Mouse (Mus musculus): ENCODE results near the gene Kbtbd4.
"Not testable (repeated sequence)": the region's sequence is repeated elsewhere in the genome, so short reads cannot be mapped to it uniquely, and the experiment has no call there.

Kbtbd4 gene

GRCm38 (mm10) chr2:90904076-90904855 lies at the start of gene Kbtbd4, which contains the start of gene Ndufs3:
Gene Kbtbd4 (plus strand): TSS chr2:90904740.
Gene Ndufs3 (minus strand): TSS chr2:90904827.
- DNase-seq (ENCODE audit: low spot score), result peak; percentile 87

GRCm38 (mm10) chr2:90861486-90861885 lies 43.1 kb upstream of the Kbtbd4 start:
- no peak for DNase-seq (ENCODE audit: low spot score)

DNA sequence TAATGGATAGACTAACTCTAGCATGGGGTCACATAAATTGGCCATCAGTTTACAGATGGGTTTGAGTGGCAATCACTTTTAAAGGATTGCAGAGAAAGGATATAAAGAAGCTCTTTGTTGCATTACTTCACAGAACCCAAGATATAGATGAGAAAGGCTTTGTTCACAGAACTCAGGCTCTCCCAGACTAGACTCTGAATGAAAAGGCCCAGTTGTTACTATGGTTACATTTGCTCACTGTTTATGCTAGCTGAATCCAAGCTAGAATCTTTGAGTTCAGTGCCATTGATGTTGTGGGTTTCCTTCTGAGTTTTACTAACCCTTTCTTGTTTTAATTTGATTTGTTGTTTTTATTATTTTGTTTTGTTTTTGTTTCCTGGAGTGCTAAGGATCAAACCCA lies 40.4 kb upstream of the Kbtbd4 start:
- no peak for DNase-seq (ENCODE audit: low spot score)

- DNase-seq (ENCODE audit: low spot score), result peak; percentile 87
These were observed 38.0 kb upstream of the Kbtbd4 start for GRCm38 (mm10) chr2:90866524-90866923.

- no peak for DNase-seq (ENCODE audit: low spot score)
These were observed 34.4 kb upstream of the Kbtbd4 start for GRCm38 (mm10) chr2:90870136-90870601.

- no peak for DNase-seq (ENCODE audit: low spot score)
These were observed 33.2 kb upstream of the Kbtbd4 start for GRCm38 (mm10) chr2:90871180-90871961.

GRCm38 (mm10) chr2:90874025-90874424 lies 30.5 kb upstream of the Kbtbd4 start:
- no peak for DNase-seq (ENCODE audit: low spot score)

DNA sequence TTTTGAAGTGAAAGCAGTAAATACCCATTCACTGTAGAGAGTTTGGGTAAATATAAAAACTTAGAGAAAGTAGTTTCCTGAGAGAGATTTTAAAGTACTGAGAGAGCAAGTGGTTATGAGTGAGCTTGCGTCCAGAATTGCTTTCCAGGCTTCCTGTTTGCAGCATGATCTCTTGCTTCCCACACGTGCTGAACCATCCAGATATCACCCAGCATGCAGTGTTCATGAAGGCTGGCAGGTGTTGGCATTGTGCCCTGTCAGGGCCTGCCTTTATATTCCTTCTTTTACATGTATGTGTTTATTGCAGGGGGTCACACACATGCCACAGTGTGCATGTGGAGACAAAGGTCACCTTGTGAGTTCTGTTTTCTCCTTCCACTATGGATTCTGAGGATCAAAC lies 29.3 kb upstream of the Kbtbd4 start:
- no peak for DNase-seq (ENCODE audit: low spot score)

DNA sequence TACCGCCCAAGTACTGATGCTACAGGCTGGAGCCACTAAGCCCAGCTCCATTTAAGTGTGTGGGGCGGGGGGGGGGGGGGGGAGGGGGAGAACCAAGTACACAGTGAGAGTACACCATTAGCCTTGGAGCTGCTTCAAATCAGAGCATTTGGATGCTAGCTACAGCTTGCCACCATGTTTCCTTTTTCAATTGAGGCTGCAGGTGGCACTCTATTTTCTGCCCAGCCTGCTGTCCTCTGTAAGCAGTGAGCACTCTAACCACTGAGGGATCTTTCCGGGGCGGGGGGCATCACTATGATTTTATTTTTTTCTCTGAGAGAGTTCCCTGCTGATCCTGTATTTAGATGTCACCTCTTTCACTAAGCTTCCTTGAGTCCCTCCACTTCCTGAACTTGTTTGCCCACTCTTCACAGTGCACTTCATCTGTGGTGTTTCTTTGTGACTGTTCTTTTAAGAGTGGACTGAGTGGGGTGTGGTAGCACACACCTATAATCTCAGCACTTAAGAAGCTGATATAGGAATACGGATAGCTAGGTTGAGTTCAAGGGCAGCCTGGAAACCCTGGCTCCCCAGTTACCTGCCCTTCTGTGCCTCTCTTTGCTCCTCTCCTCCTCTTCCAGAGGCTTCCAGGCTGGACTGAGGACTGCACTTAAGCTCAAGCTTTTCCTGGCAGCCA lies 26.8 kb upstream of the Kbtbd4 start:
- DNase-seq (ENCODE audit: low spot score), result no peak

DNA sequence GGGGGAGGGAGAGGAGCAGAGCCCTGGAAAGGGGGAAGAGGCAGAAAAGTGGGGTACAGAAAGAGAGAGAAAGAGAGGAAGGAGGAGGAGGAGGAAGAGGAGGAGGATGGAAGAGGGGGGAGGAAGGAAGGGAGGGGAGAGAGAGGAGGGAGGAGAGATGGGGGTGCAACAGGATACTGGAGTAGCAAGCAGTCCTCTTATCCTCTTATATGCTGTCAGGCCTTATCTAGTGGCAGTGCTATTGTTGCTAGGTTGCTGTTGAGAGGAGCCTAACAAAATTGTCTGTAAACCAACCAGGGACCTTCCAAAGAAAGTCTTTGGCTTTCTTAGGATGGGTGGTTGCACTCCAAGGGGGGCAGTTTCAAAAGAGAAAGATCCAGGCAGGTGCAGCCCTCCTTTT lies 25.1 kb upstream of the Kbtbd4 start:
- no peak for DNase-seq (ENCODE audit: low spot score)

DNA sequence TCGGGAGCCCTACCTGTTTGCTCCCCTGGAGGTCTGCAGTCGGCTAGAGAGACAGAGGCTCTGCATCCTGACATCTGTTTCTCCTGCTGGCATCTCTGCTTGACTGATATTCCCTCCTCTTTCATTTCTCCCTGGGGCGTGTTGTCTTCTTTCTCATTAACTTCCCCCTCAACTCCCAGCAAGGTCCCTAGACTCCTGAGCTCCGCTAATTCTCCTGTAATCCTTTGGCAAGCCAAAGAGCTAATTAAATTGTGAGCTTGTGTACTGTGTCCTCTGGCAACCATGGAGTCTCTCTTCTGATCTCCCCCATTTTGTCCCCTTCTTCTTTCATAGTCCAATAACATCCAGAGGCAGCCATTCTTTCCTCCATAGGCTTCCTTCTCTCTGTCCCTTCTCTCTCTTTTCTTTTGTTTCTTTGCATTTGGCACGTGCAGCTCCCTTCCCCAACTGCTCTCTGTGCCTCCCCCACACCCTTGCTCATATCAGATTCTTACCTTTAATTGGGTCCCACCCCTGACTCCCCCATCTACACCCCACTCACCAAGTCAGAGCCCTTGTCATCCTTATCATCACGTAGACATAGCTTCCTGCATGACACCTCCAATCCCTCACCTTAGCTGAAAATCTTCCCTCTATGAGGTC lies 24.3 kb upstream of the Kbtbd4 start:
- DNase-seq (ENCODE audit: low spot score), result no peak

- no peak for DNase-seq (ENCODE audit: low spot score)
These were observed 22.7 kb upstream of the Kbtbd4 start for GRCm38 (mm10) chr2:90881824-90882223.

DNA sequence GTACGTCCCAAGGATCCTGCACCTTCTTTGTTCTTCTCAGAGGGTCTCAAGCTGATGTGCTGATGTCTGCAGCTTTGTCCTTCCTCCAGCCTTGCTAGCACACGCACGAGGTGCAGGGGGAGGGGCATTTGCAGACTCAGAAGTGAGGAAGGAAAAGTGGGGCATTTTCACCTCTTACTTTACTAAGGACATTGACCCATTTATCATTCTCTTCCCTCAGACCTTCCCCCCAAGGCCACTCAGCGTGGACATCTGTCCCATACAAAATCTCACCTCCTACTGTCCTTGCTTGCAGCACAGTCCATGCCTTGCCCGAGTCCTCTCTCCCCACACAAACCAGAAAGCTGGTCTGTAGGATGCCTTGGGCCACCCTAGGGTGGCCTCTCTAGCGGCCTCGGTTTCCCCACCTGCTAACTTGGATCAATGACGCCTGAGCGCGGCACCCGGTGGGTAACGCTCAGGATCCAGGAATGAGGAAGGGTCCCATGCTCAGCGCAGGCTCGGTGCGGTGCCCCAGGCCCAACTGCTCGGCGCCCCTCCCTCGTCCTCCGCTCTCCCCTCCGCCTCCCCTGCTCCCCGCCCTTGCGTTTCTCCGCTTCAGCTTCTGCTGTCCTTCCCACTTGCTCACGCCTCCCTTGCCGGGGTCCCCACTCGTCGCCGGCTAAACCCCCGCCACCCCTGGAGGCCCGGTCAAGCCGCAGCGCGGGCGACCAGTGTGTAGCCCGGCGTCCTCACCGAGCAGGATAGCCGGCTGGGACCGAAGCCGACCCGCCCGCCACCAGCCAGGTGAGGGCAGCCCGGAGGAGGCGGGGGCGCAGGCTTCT lies 19.1 kb upstream of the Kbtbd4 start, which contains the start of gene C1qtnf4:
Gene C1qtnf4, plus strand, starts transcription at position 643 of the 824 bp plus-strand sequence.
- peak; percentile 11 for DNase-seq (ENCODE audit: low spot score)

- no peak for DNase-seq (ENCODE audit: low spot score)
These were observed 18.1 kb upstream of the Kbtbd4 start for GRCm38 (mm10) chr2:90886436-90886835.

DNA sequence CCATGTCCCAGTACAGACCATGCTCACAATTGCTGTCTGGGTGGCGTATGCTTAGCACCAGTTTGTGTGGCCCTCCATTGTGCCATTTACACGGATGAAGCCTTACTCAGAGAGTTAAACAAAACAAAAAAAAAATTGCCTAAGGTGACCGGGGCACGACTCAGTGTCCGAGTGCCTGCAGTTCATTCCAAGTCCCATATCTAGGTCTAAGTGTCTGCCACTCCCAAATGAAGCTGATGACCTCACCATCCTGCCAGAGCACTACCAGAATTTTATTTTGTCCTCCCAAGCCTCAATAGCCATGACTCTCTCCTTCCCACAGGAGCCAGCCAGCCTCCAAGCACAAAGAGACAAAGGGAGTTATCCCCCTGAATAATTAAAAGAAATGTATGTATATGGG lies 16.9 kb upstream of the Kbtbd4 start:
- no peak for DNase-seq (ENCODE audit: low spot score)

DNA sequence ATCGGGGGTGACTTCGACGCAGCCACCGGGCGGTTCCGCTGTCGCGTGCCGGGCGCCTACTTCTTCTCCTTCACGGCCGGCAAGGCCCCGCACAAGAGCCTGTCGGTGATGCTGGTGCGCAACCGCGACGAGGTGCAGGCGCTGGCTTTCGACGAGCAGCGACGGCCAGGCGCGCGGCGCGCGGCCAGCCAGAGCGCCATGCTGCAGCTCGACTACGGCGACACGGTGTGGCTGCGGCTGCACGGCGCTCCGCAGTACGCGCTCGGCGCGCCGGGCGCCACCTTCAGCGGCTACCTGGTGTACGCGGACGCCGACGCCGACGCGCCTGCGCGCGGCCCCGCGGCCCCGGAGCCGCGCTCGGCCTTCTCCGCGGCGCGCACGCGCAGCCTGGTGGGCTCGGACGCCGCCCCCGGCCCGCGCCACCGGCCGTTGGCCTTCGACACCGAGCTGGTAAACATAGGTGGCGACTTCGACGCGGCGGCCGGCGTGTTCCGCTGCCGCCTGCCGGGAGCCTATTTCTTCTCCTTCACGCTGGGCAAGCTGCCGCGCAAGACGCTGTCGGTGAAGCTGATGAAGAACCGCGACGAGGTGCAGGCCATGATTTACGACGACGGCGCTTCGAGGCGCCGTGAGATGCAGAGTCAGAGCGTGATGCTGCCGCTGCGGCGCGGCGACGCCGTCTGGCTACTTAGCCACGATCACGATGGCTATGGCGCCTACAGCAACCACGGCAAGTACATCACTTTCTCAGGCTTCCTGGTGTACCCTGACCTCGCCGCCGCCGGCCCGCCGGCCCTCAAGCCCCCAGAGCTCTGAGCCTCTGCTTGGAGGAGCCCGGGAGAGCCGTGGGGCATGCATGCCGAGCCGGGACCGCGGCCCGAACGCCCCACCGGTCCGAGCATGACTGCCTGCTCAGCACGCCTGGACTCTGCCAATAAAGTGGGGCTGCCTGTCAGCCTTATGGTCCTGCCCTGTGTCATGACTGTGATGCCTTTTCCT lies 14.7 kb upstream of the Kbtbd4 start:
- peak; percentile 52 for DNase-seq (ENCODE audit: low spot score)

DNA sequence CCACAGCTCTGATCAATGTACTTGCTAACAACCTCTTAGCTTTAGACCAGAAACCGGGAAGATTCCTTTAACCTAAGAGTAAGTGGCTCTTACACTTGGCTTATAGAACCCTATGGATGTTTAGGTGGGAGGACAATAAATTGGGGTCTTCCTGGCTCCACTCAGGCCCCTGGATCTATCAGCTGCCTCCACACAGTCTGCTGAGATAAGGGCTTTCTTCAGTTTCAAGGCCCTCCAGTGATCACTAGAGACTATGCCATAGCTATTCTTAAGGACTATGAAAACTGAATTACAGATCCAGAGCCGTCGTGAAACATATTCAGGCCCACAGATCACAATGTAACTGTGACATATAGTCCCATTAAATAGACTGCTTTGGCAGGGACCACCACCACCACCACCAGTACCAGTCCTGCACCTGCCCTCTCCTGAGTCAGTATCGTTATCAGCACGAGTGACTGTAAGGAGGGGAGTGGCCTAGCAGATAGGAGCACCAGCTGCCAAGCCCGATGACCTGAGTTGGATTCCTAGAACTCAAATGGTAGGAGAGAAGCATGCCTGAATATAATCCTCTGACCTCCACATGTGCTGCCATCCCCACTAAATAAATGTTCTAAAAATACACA lies 10.8 kb upstream of the Kbtbd4 start:
- no peak for DNase-seq (ENCODE audit: low spot score)

GRCm38 (mm10) chr2:90894299-90894677 lies 10.3 kb upstream of the Kbtbd4 start:
- not testable (repeated sequence) for DNase-seq (ENCODE audit: low spot score)

DNA sequence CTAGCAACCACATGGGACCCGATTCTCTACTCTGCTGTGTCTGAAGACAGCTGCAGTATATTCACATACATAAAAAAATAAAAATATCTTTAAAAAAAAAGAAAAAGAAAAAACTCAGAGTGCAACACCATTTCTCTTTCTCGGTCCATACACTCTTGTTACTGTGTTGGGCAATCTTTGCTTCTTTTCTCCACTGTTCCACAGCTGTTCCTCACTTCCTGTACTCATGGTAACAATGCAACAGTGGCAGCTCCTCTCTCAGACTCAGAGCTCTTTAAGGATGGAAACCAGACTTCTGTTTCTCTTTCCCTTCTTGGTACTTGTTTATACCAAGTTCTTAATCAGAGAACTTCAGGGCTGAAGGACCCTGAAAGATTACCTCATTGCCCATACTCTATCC lies 1.1 kb upstream of the Kbtbd4 start:
- no peak for DNase-seq (ENCODE audit: low spot score)
